Mouse (Mus musculus): Measurements from ENCODE around the gene Ctsa. TPM values are rescaled to one million over a fixed set of nuclear protein-coding genes. Genes with fewer than 3 reads are reported as not detected.

Gene Ctsa
- 100 to 1,000 TPM; 179 to 196 TPM for polyA plus RNA-seq (2017; shearing (Covaris generic))

GRCm38 (mm10) chr2:164832748-164833301, at the start of gene Ctsa:
TSS of gene Ctsa (plus strand) at chr2:164832873.

GRCm38 (mm10) chr2:164785481-164786387, 46.9 kb upstream of the Ctsa start, which contains the start of gene Snx21:
TSS of gene Snx21 (plus strand) at chr2:164785823.

GRCm38 (mm10) chr2:164804533-164805331, 27.9 kb upstream of the Ctsa start, which contains the start of the genes Acot8 and Zswim3:
TSS of gene Acot8 (minus strand) at chr2:164804882.
TSS of gene Zswim3 (plus strand) at chr2:164805098.

GRCm38 (mm10) chr2:164822636-164823165, 10.0 kb upstream of the Ctsa start, which contains the start of gene Zswim1:
TSS of gene Zswim1 (plus strand) at chr2:164822686.

GRCm38 (mm10) chr2:164828437-164828836, 4.2 kb upstream of the Ctsa start, which contains the start of gene Spata25:
TSS of gene Spata25 (minus strand) at chr2:164828537.

GRCm38 (mm10) chr2:164833314-164833959, 764 bp downstream of the Ctsa start, which contains the start of gene Neurl2:
TSS of gene Neurl2 (minus strand) at chr2:164833456.

GRCm38 (mm10) chr2:164857101-164857821, 24.6 kb downstream of the Ctsa start, which contains the start of gene Pltp:
TSS of gene Pltp (minus strand) at chr2:164857711.

GRCm38 (mm10) chr2:164879228-164879567, 46.5 kb downstream of the Ctsa start, which contains the start of gene Pcif1:
TSS of gene Pcif1 (plus strand) at chr2:164879304.

Other genes starting within 250 kb of the Ctsa start
- not detected for gene Wfdc6a, start 247.4 kb upstream of the Ctsa start, polyA plus RNA-seq (2017; shearing (Covaris generic))
- not detected for gene Eppin, start 239.3 kb upstream of the Ctsa start, polyA plus RNA-seq (2017; shearing (Covaris generic))
- 1 to 10 TPM in 1 of 2 experiments, not detected in 1; 3.0 TPM for gene Wfdc6b, start 219.4 kb upstream of the Ctsa start, polyA plus RNA-seq (2017; shearing (Covaris generic))
- gene Wfdc8, start 219.2 kb upstream of the Ctsa start, polyA plus RNA-seq (2017; shearing (Covaris generic)) = 1 to 10 TPM in 1 of 2 experiments, not detected in 1; 1.6 TPM
- gene Wfdc16, start 194.1 kb upstream of the Ctsa start, polyA plus RNA-seq (2017; shearing (Covaris generic)) = not detected
- gene Wfdc10, start 176.8 kb upstream of the Ctsa start, polyA plus RNA-seq (2017; shearing (Covaris generic)) = under 1 TPM in 1 of 2 experiments, not detected in 1; 0.88 TPM
- gene Wfdc9, start 176.3 kb upstream of the Ctsa start, polyA plus RNA-seq (2017; shearing (Covaris generic)) = 1 to 10 TPM in 1 of 2 experiments, under 1 TPM in 1; 0.51 to 1.6 TPM
- gene Wfdc11, start 158.8 kb upstream of the Ctsa start, polyA plus RNA-seq (2017; shearing (Covaris generic)) = not detected
- not detected for gene Wfdc13, start 147.8 kb upstream of the Ctsa start, polyA plus RNA-seq (2017; shearing (Covaris generic))
- gene Spint4, start 134.4 kb upstream of the Ctsa start, polyA plus RNA-seq (2017; shearing (Covaris generic)) = not detected
- gene Spint5, start 117.6 kb upstream of the Ctsa start, polyA plus RNA-seq (2017; shearing (Covaris generic)) = not detected
- 1 to 10 TPM in 1 of 2 experiments, under 1 TPM in 1; 0.20 to 2.9 TPM for gene Wfdc3, start 86.9 kb upstream of the Ctsa start, polyA plus RNA-seq (2017; shearing (Covaris generic))
- 10 to 100 TPM; 61.3 to 61.5 TPM for gene Dnttip1, start 86.9 kb upstream of the Ctsa start, polyA plus RNA-seq (2017; shearing (Covaris generic))
- gene Ube2c, start 63.0 kb upstream of the Ctsa start, polyA plus RNA-seq (2017; shearing (Covaris generic)) = 1 to 10 TPM; 1.7 to 2.9 TPM
- not detected for gene Tnnc2, start 52.9 kb upstream of the Ctsa start, polyA plus RNA-seq (2017; shearing (Covaris generic))
- gene Snx21, start 47.0 kb upstream of the Ctsa start, polyA plus RNA-seq (2017; shearing (Covaris generic)) = 1 to 10 TPM; 8.2 to 9.8 TPM
- 10 to 100 TPM; 29.7 to 34.5 TPM for gene Acot8, start 28.0 kb upstream of the Ctsa start, polyA plus RNA-seq (2017; shearing (Covaris generic))
- gene Zswim3, start 27.8 kb upstream of the Ctsa start, polyA plus RNA-seq (2017; shearing (Covaris generic)) = 10 to 100 TPM in 1 of 2 experiments, 1 to 10 TPM in 1; 8.2 to 11.0 TPM
- gene Zswim1, start 10.2 kb upstream of the Ctsa start, polyA plus RNA-seq (2017; shearing (Covaris generic)) = 10 to 100 TPM; 19.3 to 20.7 TPM
- not detected for gene Spata25, start 4.3 kb upstream of the Ctsa start, polyA plus RNA-seq (2017; shearing (Covaris generic))
- 1 to 10 TPM; 1.3 to 2.8 TPM for gene Neurl2, start 583 bp downstream of the Ctsa start, polyA plus RNA-seq (2017; shearing (Covaris generic))
- 1 to 10 TPM in 1 of 2 experiments, under 1 TPM in 1; 0.52 to 9.3 TPM for gene Pltp, start 24.8 kb downstream of the Ctsa start, polyA plus RNA-seq (2017; shearing (Covaris generic))
- gene Pcif1, start 46.4 kb downstream of the Ctsa start, polyA plus RNA-seq (2017; shearing (Covaris generic)) = 100 to 1,000 TPM; 109 to 125 TPM
- gene Zfp335, start 78.9 kb downstream of the Ctsa start, polyA plus RNA-seq (2017; shearing (Covaris generic)) = 10 to 100 TPM; 35.0 to 36.2 TPM
- 1 to 10 TPM; 3.2 to 8.8 TPM for gene Mmp9, start 107.9 kb downstream of the Ctsa start, polyA plus RNA-seq (2017; shearing (Covaris generic))
- 1 to 10 TPM in 1 of 2 experiments, under 1 TPM in 1; 0.12 to 1.2 TPM for gene Slc12a5, start 127.9 kb downstream of the Ctsa start, polyA plus RNA-seq (2017; shearing (Covaris generic))
- gene Ncoa5, start 202.0 kb downstream of the Ctsa start, polyA plus RNA-seq (2017; shearing (Covaris generic)) = 10 to 100 TPM; 49.9 to 58.0 TPM
- gene Cd40, start 222.8 kb downstream of the Ctsa start, polyA plus RNA-seq (2017; shearing (Covaris generic)) = 1 to 10 TPM; 2.4 to 3.3 TPM

Measured in inflammation-experienced regulatory T-cells (primary cell).